Mouse (Mus musculus): ENCODE results near the gene Akap6. TPM values are rescaled to one million over a fixed set of nuclear protein-coding genes. Genes with fewer than 3 reads are reported as not detected.

Gene Akap6
- total RNA-seq, 2 experiments from 2014 or later = 97.4 to 99.6 TPM

- intact Hi-C loops (cut with DNase I) = no loop called here
- DNase-seq = no peak
Measured at GRCm38 (mm10) chr12:53076595-53077400, 377.6 kb downstream of the Akap6 start.

- intact Hi-C loops (cut with DNase I) = no loop called here
Measured at GRCm38 (mm10) chr12:53085789-53086188, 386.6 kb downstream of the Akap6 start.

GRCm38 (mm10) chr12:53112276-53112675, 413.1 kb downstream of the Akap6 start:
- no peak for DNase-seq
- intact Hi-C loops (cut with DNase I) = no loop called here

More at GRCm38 (mm10) chr12:53085789-53086188, 386.6 kb downstream of the Akap6 start:
- no peak for DNase-seq

- intact Hi-C loops (cut with DNase I) = no loop called here
- no peak for DNase-seq
Measured at GRCm38 (mm10) chr12:53119352-53119751, 420.2 kb downstream of the Akap6 start.

GRCm38 (mm10) chr12:53124131-53124530, 424.9 kb downstream of the Akap6 start:
- intact Hi-C loops (cut with DNase I) = no loop called here
- DNase-seq = peak; percentile 31 to 35

GRCm38 (mm10) chr12:53124696-53125095, 425.5 kb downstream of the Akap6 start:
- DNase-seq = no peak
- intact Hi-C loops (cut with DNase I) = no loop called here

- DNase-seq = no peak
- intact Hi-C loops (cut with DNase I) = no loop called here
Measured at GRCm38 (mm10) chr12:53125286-53125685, 426.1 kb downstream of the Akap6 start.

GRCm38 (mm10) chr12:53134196-53134595, 435.0 kb downstream of the Akap6 start:
- intact Hi-C loops (cut with DNase I) = no loop called here
- DNase-seq = no peak

- intact Hi-C loops (cut with DNase I) = no loop called here
- no peak for DNase-seq
Measured at GRCm38 (mm10) chr12:53137331-53137730, 438.1 kb downstream of the Akap6 start.

- intact Hi-C loops (cut with DNase I) = no loop called here
- no peak for DNase-seq
Measured at GRCm38 (mm10) chr12:53144122-53144695, 445.0 kb downstream of the Akap6 start.

GRCm38 (mm10) chr12:53144760-53145159, 445.6 kb downstream of the Akap6 start:
- no peak for DNase-seq

GRCm38 (mm10) chr12:53145516-53145915, 446.3 kb downstream of the Akap6 start:
- intact Hi-C loops (cut with DNase I) = no loop called here
- no peak for DNase-seq

More at GRCm38 (mm10) chr12:53144760-53145159, 445.6 kb downstream of the Akap6 start:
- intact Hi-C loops (cut with DNase I) = no loop called here

- intact Hi-C loops (cut with DNase I) = no loop called here
- DNase-seq = no peak
Measured at GRCm38 (mm10) chr12:53146460-53147050, 447.4 kb downstream of the Akap6 start.

- intact Hi-C loops (cut with DNase I) = no loop called here
Measured at GRCm38 (mm10) chr12:53147696-53148095, 448.5 kb downstream of the Akap6 start.

GRCm38 (mm10) chr12:53168189-53169003, 469.2 kb downstream of the Akap6 start:
- DNase-seq = no peak
- intact Hi-C loops (cut with DNase I) = no loop called here

More at GRCm38 (mm10) chr12:53147696-53148095, 448.5 kb downstream of the Akap6 start:
- DNase-seq = no peak

- no peak for DNase-seq
- intact Hi-C loops (cut with DNase I) = no loop called here
Measured at GRCm38 (mm10) chr12:53191435-53191834, 492.3 kb downstream of the Akap6 start.

- DNase-seq = no peak
- intact Hi-C loops (cut with DNase I) = no loop called here
Measured at GRCm38 (mm10) chr12:53193664-53194063, 494.5 kb downstream of the Akap6 start.
